Mouse (Mus musculus) adrenal gland, postnatal 4 days (tissue): Measurements from ENCODE around the gene Pgam5. TPM values are rescaled to one million over a fixed set of nuclear protein-coding genes. Genes with fewer than 3 reads are reported as not detected.

ENCODE experiments used
- DNase-seq, 2 experiments: peaks; one replicate each; pipeline ENCODE4 v3.0.0; 2021 to 2022; ENCODE audit warnings: low spot score in 2 of 2, mixed read lengths in 2 of 2
- total RNA-seq, 2 experiments: library from RNA; stranded (reverse); gene quantifications; 2 replicates each; pipeline ENCODE4 v1.2.3; 2021

The Pgam5 gene
- total RNA-seq, 2 experiments from 2014 or later = 48.1 to 49.0 TPM

DNA sequence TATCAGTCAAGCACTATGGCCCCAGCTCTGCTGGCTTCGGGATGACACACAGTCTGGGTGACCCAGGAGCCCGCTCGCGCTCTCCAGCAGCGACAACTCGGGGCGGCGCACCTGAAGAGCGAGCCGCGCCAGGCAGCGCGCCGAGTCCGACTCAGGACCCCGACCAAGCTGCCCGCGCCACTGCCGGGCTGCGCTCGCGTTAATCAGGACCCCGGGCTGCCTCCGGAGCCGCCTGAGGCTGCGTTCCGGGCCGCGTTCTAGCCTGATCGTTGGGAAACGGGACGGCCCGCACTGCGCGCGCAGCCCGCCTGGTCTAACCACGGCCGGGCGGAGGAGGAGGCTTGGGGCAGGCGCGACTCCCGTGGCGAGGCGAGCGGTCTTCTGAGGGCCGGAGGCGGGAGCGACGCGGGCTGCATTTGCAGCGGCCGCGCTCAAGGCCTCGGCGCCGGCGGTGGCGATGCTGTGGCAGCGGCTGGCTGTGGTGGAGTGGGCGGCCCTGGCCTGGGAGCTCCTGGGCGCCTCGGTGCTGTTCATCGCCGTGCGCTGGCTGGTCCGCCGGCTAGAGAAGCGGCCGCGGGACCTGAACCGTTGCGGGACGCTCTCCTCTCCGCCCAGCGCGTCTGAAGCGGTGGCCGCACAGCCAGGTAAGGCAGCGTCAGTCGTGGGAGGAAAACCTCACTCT is 38.8 kb downstream of the Pgam5 start, which contains the start of gene Ankle2:
TSS of gene Ankle2 (plus strand) at position 225 of the 682 bp plus-strand sequence.
- peak; percentile 88 to 89 for DNase-seq

DNA sequence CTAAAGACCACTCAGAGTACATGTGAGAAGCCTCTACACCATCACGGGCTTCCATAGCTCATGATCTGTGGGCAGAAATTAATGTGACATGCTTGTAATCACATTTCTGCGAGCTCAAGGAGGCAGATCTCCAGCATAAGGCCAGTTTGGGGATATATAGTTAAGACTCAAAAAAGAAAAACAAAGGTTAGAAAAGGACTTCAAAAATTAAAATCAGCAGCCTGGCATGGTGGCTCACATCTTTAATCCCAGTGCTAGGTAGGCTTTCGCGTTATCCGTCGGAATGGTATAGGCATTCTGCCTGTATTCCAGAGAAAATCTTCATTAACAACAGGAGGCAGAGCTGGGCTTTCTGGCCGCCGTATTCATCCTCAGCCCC is 39.3 kb downstream of the Pgam5 start:
- DNase-seq = no peak

DNA sequence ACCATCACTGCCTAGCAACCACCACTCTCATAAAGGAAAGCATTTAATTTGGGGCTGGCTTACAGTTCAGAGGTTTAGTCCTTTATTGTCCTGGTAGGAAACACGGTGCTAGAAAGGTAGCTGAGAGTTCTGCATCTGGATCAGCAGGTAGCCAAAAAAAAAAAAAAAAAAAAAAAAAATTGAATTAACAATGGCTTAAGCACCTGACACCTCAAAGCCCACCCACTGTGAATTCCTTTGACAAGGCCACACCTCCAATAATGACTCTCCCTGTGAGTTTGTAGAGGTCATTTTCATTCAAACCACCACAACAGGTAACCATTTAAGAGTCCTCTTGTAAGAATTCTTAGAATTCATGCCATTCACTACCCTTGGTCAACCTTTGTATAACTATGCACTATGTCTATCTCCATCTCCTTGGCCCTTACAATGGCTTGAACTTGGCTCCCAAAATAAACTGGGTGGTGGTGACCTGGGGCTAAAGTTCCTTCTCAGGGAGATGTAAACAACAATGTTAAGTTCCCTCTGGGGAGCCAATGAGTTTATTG is 42.3 kb downstream of the Pgam5 start:
- no peak for DNase-seq

DNA sequence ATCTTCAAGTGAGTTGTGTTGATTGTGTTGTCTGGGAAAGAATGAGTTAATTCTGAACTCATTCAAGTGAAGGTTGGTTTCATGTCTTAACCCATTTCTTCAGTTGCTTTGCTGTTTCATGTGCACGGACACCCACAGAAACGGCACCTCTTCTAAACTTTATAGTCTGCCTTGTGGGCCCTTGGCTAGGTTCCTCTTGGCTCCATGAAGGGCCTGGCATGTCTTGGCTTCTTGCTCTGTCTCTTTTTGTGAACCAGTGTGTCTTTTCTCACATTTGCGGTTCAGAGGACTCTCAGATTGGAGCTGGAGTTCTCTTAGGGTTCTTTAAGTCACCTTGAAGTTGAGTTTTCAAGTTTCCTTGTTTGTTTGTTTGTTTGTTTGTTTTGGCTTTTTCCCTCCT is 44.7 kb downstream of the Pgam5 start:
- no peak for DNase-seq

DNA sequence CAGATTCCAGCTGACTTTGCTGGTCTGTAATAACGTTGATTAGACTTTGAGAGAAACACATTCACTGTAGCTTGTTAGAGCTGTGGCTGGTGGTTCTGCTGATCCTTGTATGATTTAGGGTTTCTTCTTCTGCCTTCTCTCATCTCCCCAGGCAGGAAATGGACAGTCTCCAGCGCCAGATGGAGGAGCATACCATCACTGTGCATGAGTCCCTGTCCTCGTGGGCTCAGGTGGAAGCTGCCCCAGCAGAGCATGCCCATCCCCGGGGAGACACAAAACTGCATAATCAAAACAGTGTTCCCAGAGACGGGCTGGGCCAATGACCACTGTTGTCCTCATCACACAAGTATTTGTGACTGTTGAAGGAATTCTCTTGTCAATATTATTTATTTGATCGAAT is 47.0 kb downstream of the Pgam5 start:
- DNase-seq = no peak

DNA sequence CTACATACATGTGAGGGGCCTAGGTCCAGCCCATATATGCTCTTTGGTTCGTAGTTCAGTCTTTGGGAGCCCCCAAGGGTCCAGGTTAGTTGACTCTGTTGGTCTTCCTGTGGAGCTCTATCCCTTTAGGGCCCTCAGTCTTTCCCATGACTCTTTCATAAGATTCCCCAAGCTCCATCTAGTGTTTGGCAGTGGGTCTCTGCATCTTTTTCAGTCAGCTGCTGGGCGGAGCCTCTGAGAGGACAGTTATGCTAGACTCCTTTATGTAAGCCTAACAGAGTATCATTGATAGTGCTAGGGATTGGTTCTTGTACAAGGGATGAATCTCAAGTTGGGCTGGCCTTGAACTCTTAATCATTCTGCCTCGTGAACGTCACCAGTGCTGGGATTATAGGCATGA is 49.4 kb downstream of the Pgam5 start:
- DNase-seq = no peak

DNA sequence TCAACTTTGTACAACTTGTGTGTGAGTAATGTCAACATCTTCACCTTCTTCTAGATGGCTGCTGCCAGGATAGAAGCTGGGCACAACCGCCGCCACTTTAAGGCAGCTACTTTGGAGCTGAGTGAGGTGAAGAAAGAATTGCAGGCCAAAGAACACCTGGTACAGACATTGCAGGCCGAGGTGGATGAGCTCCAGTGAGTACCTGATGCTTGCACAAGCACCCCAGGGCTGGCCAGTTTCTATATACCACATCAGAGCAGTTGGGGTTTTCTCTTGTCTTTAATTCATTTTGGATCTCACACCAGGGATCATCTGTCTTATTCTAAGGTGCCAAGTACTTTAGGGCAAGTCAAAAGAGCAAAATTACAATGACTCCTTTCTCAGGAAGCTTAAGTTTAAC is 52.9 kb downstream of the Pgam5 start:
- DNase-seq = no peak

DNA sequence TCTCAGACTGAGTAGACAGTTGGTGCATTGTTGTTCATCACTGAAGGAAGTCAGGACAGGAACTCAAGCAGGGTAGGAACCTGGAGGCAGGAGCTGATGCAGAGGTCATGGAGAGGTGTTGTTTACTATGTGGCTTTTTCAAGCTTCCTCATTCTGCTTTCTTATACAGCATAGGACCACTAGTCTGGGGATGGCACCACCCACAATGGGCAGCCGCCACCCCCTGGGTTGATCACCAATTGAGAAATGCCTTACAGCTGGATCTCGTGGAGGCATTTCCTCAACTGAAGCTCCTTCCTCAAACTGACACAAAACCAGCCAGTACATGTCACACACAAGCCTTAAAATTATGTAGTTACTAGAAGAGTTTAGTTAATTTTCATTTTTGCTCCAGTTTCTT is 58.4 kb downstream of the Pgam5 start:
- no peak for DNase-seq

Other genes with a start within 250 kb of the Pgam5 start
- 10 to 100 TPM; 11.4 to 15.8 TPM for gene Gm17655, start 197.4 kb downstream of the Pgam5 start, total RNA-seq
- under 1 TPM; 0.65 to 0.87 TPM for gene Gm35315, start 175.5 kb downstream of the Pgam5 start, total RNA-seq
- under 1 TPM; 0.20 to 0.25 TPM for gene Plcxd1, start 169.9 kb downstream of the Pgam5 start, total RNA-seq
- gene Gtpbp6, start 161.7 kb downstream of the Pgam5 start, total RNA-seq = 10 to 100 TPM; 58.3 to 59.9 TPM
- 1 to 10 TPM; 7.6 to 8.2 TPM for gene Zfp605, start 159.8 kb downstream of the Pgam5 start, total RNA-seq
- gene Chfr, start 134.1 kb downstream of the Pgam5 start, total RNA-seq = 10 to 100 TPM; 48.3 to 54.5 TPM
- gene Golga3, start 93.2 kb downstream of the Pgam5 start, total RNA-seq = 10 to 100 TPM; 39.9 to 43.6 TPM
- 10 to 100 TPM; 47.2 to 48.3 TPM for gene Ankle2, start 38.9 kb downstream of the Pgam5 start, total RNA-seq
- 10 to 100 TPM; 12.9 to 16.3 TPM for gene Pxmp2, start 16.3 kb upstream of the Pgam5 start, total RNA-seq
- 10 to 100 TPM; 18.1 to 22.2 TPM for gene Pole, start 16.4 kb upstream of the Pgam5 start, total RNA-seq
- under 1 TPM; 0.84 to 0.87 TPM for gene P2rx2, start 73.3 kb upstream of the Pgam5 start, total RNA-seq
- not detected for gene Lrcol1, start 74.8 kb upstream of the Pgam5 start, total RNA-seq
- 10 to 100 TPM; 97.9 to 99.9 TPM for gene Fbrsl1, start 178.6 kb upstream of the Pgam5 start, total RNA-seq